Mouse (Mus musculus): ENCODE measurements around the gene Calhm6.

Gene Calhm6

GRCm38 (mm10) chr10:34127392-34128378 lies at the start of gene Calhm6:
Gene Calhm6, minus strand, starts transcription at chr10:34127984.
- CTCF ChIA-PET = no interaction called here

- CTCF ChIA-PET = interaction anchor here (0.6 kb wide), 2 partner anchors 35 to 156 kb away, joined by 3 read pairs; no protein-coding TSS in a partner anchor
Observed at GRCm38 (mm10) chr10:34175870-34176606, 48.3 kb upstream of the Calhm6 start.

GRCm38 (mm10) chr10:34172663-34173282 lies 45.0 kb upstream of the Calhm6 start:
- CTCF ChIA-PET = no interaction called here

GRCm38 (mm10) chr10:34171660-34172059 lies 43.9 kb upstream of the Calhm6 start:
- CTCF ChIA-PET = no interaction called here

GRCm38 (mm10) chr10:34171191-34171590 lies 43.4 kb upstream of the Calhm6 start:
- CTCF ChIA-PET = no interaction called here

GRCm38 (mm10) chr10:34166971-34167370 lies 39.2 kb upstream of the Calhm6 start:
- CTCF ChIA-PET = no interaction called here

- CTCF ChIA-PET = interaction anchor here (0.6 kb wide), 1 partner anchor 9 kb away, joined by 4 read pairs; no protein-coding TSS in a partner anchor
Observed at GRCm38 (mm10) chr10:34155796-34156554, 28.2 kb upstream of the Calhm6 start.

GRCm38 (mm10) chr10:34151827-34152226 lies 24.0 kb upstream of the Calhm6 start:
- CTCF ChIA-PET = interaction anchor here (1.0 kb wide), 1 partner anchor 13 kb away, joined by 5 read pairs; no protein-coding TSS in a partner anchor

GRCm38 (mm10) chr10:34150454-34150853 lies 22.7 kb upstream of the Calhm6 start:
- CTCF ChIA-PET = no interaction called here

- CTCF ChIA-PET = no interaction called here
Observed at GRCm38 (mm10) chr10:34149772-34150171, 22.0 kb upstream of the Calhm6 start.

GRCm38 (mm10) chr10:34141693-34142092 lies 13.9 kb upstream of the Calhm6 start:
- CTCF ChIA-PET = no interaction called here

GRCm38 (mm10) chr10:34139768-34140167 lies 12.0 kb upstream of the Calhm6 start:
- CTCF ChIA-PET = no interaction called here

GRCm38 (mm10) chr10:34138027-34138426 lies 10.2 kb upstream of the Calhm6 start:
- CTCF ChIA-PET = no interaction called here

- CTCF ChIA-PET = no interaction called here
Observed at GRCm38 (mm10) chr10:34136432-34136831, 8.6 kb upstream of the Calhm6 start.

GRCm38 (mm10) chr10:34131356-34131755 lies 3.6 kb upstream of the Calhm6 start:
- CTCF ChIA-PET = no interaction called here

GRCm38 (mm10) chr10:34128391-34128790 lies 607 bp upstream of the Calhm6 start:
- CTCF ChIA-PET = no interaction called here

GRCm38 (mm10) chr10:34118421-34118820 lies 9.4 kb downstream of the Calhm6 start:
- CTCF ChIA-PET = no interaction called here

- CTCF ChIA-PET = no interaction called here
Observed at GRCm38 (mm10) chr10:34117770-34118169, 10.0 kb downstream of the Calhm6 start.

GRCm38 (mm10) chr10:34117131-34117530 lies 10.7 kb downstream of the Calhm6 start:
- CTCF ChIA-PET = no interaction called here

GRCm38 (mm10) chr10:34111964-34112738 lies 15.6 kb downstream of the Calhm6 start:
- CTCF ChIA-PET = no interaction called here

All from spleen, embryonic (tissue).